Mouse (Mus musculus): ENCODE results near the gene Cmtm1.
"Not testable (repeated sequence)": the region's sequence is repeated elsewhere in the genome, so short reads cannot be mapped to it uniquely, and the experiment has no call there.

GRCm38 (mm10) chr8:104321267-104321666, 11.3 kb upstream of the Cmtm1 start, which contains the start of gene Gm11020:
- TF ChIP-seq CTCF (IDR thresholded peaks at IDR 0.05; ENCODE audit: extremely low read depth, insufficient read length, insufficient replicate concordance, low read depth, low read length); POLR2A (IDR thresholded peaks at IDR 0.05; ENCODE audit: low read depth, low read length): not testable (repeated sequence)

Measured in small intestine, adult 2 months (tissue).